Mouse (Mus musculus) kidney, embryonic 14.5 days (tissue): ENCODE results near the gene Pih1d1. TPM values are rescaled to one million over a fixed set of nuclear protein-coding genes. Genes with fewer than 3 reads are reported as not detected.

ENCODE experiments used
- ATAC-seq: fragments of 200-750 bp; cut with Nextera tagmentation; 2 replicates; pipeline ENCODE4 v1.8.0; 2017; ENCODE audit warnings: moderate number of reproducible peaks, mild to moderate bottlenecking, moderate TSS enrichment, moderate library complexity; ENCODE audit not compliant: low FRiP score, low TSS enrichment
- H3K27ac ChIP-seq: fragments of 300-500 bp; sonication (generic); 2 replicates; pipeline ENCODE4 v1.5.1; 2014; ENCODE audit warnings: low read depth, mild to moderate bottlenecking, low read length, moderate library complexity, mixed read lengths
- H3K27me3 ChIP-seq: fragments of 300-500 bp; sonication (generic); 2 replicates; pipeline ENCODE4 v1.6.1; 2014; ENCODE audit warnings: mild to moderate bottlenecking, low read length; ENCODE audit not compliant: control insufficient read depth, insufficient read depth
- H3K36me3 ChIP-seq: fragments of 300-500 bp; sonication (generic); 2 replicates; pipeline ENCODE4 v1.6.1; 2014; ENCODE audit warnings: low read length, mixed read lengths; ENCODE audit not compliant: control insufficient read depth, insufficient read depth
- H3K4me1 ChIP-seq: fragments of 300-500 bp; sonication (generic); 2 replicates; pipeline ENCODE4 v1.6.1; 2014; ENCODE audit warnings: low read length, mixed read lengths; ENCODE audit not compliant: control insufficient read depth, insufficient read depth
- H3K4me2 ChIP-seq: fragments of 300-500 bp; sonication (generic); replicated peaks from 2 replicates; pipeline ENCODE4 v1.6.1; 2014; ENCODE audit warnings: low read depth, mild to moderate bottlenecking, low read length
- H3K4me3 ChIP-seq: fragments of 300-500 bp; sonication (generic); 2 replicates; pipeline ENCODE4 v1.5.1; 2014; ENCODE audit warnings: mild to moderate bottlenecking, low read length
- H3K9ac ChIP-seq: fragments of 300-500 bp; sonication (generic); 2 replicates; pipeline ENCODE4 v1.6.1; 2014; ENCODE audit warnings: low read depth, mild to moderate bottlenecking, low read length, moderate library complexity
- H3K9me3 ChIP-seq: fragments of 300-500 bp; sonication (generic); 2 replicates; pipeline ENCODE4 v1.6.1; 2016; ENCODE audit warnings: low read length; ENCODE audit not compliant: control insufficient read depth
- WGBS: fragments of 180-500 bp; shearing (Covaris S2); extraction: QIAGEN DNeasy Blood & Tissue Kit; methylation state at CpG from one replicate; pipeline ENCODE4 v1.1.7; 2014; 5-methylcytosine and 5-hydroxymethylcytosine counted together
- polyA plus RNA-seq: library from polyadenylated mRNA; unstranded; fragments of >200 nt; fragmentation: Nextera tagmentation; extraction: Ambion mirVana; gene quantifications from 2 replicates; pipeline ENCODE4 v1.2.1, GENCODE M21; 2014

The Pih1d1 gene
- polyA plus RNA-seq, 1 experiment from 2014 or later = 110 TPM

- no peak for ATAC-seq
- Histone ChIP-seq H3K27ac (no peak overlapping the region), H3K4me3 (no peak overlapping the region), H3K27me3 (no peaks in the 10 kb centered on the region), H3K9ac (no peak overlapping the region), H3K36me3 (peaks cover 8% of the 10 kb centered on the region), H3K9me3 (no peaks in the 10 kb centered on the region), H3K4me2 (no peak overlapping the region), H3K4me1 (peaks cover 15% of the 10 kb centered on the region)
- 76% methylated on average over 11 of the region's 11 CpGs for WGBS
Observed at GRCm38 (mm10) chr7:45131850-45132249, 22.3 kb upstream of the Pih1d1 start.

DNA sequence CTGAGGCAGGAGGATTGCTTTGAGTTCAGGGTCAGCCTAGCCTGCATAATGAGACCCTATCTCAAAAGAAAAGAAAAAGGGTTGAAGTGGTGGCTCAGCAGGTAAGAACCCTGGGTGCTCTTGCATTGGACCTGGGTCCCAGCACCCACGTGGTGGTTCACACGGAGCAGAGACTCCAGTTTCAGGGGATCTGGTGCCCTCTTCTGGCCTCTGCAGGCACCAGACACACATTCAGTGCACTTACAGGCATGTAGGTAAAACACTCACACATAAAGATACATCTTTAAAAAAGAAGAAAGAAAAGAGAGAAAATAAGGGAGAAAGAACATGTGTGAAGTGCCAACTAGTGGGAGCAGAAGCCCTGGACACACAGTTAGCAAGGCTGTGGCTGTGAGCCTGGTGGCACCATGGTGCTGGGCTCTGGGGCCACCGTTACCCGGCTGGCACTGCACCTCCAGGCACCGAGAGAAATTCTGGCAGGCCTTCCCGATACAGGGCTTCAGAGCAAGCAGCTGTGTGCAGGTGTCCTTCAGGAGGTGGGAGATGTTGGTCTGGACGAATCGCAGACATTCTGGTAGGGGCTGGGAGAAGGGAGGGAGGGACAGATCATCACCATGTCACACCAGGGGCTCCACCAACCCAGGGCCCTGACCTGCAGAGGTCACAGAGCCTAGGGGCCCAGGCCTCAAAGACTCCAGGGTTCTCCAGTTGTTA lies 20.5 kb upstream of the Pih1d1 start:
- H3K4me3 ChIP-seq = no peak overlapping the region
- no peak overlapping the region for H3K4me2 ChIP-seq
- H3K27me3 ChIP-seq = 0 out of 2 replicates have a peak, but pooled peaks cover 6% of the 10 kb centered on the region
- peaks cover 11% of the 10 kb centered on the region; the same call in 1 of the 2 replicates for H3K4me1 ChIP-seq
- H3K9me3 ChIP-seq = no peaks in the 10 kb centered on the region
- no peak overlapping the region for H3K27ac ChIP-seq
- H3K36me3 ChIP-seq = no peaks in the 10 kb centered on the region
- 77% methylated on average over 8 of the region's 8 CpGs for WGBS
- H3K9ac ChIP-seq = no peak overlapping the region
- ATAC-seq = no peak

DNA sequence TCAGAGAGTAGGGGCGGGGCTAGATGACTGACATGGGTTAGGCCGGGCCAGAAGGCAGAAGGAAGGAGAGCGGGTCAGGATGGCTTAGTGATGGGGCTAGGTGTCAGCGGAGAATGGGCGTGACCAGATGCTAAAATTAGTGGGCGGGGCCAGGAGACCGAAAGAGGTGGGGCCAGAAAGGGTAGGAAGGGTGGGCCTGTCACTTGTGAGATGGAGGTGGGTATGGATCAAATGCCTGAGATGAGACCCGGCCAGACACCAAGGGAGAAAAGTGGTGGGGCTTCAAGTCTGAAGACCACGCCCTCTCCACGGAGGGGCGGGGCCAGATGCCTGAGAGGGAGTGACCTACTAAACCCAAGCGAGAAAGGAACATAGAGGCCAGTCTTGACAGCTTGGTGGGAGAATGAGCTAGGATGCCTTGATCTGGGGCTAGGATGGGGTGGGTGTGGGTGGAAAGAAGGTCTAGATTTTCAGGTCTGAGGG lies 19.5 kb upstream of the Pih1d1 start:
- ATAC-seq = peak; percentile 9; the same call in 1 of the 2 replicates
- Histone ChIP-seq H3K9ac (no peak overlapping the region), H3K27ac (no peak overlapping the region), H3K4me2 (no peak overlapping the region), H3K27me3 (0 out of 2 replicates have a peak, but pooled peaks cover 6% of the 10 kb centered on the region), H3K9me3 (no peaks in the 10 kb centered on the region), H3K4me1 (peaks cover 8% of the 10 kb centered on the region; the same call in 1 of the 2 replicates), H3K4me3 (no peak overlapping the region), H3K36me3 (no peaks in the 10 kb centered on the region)
- WGBS = 7% methylated on average over 12 of the region's 12 CpGs

DNA sequence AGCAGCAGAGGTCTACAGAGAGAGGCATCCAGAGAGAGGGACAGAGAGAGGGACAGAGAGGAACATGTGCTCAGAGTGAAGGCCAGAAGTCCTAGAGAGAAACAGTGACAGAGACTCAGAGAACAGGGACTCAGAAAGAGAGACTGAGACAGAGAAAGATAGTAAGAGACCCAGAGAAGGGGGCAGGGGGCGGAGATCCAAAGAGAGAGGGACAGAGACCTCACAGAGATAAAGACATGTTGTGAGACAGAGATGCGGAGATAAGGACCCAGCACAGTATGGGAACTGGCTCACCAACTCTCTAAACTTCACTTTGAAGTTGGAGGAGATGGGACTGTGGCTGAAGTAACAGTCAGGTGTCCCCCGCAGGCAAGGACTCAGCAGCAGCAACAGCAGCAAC lies 18.7 kb upstream of the Pih1d1 start:
- Histone ChIP-seq H3K36me3 (no peaks in the 10 kb centered on the region), H3K9me3 (no peaks in the 10 kb centered on the region), H3K4me3 (no peak overlapping the region), H3K27ac (no peak overlapping the region), H3K4me2 (peak overlapping the region; percentile 67; the same call in 1 of the 2 replicates), H3K4me1 (peaks cover 4% of the 10 kb centered on the region; the same call in 1 of the 2 replicates), H3K27me3 (0 out of 2 replicates have a peak, but pooled peaks cover 6% of the 10 kb centered on the region), H3K9ac (no peak overlapping the region)
- ATAC-seq = no peak
- 87% methylated on average over 3 of the region's 3 CpGs for WGBS

DNA sequence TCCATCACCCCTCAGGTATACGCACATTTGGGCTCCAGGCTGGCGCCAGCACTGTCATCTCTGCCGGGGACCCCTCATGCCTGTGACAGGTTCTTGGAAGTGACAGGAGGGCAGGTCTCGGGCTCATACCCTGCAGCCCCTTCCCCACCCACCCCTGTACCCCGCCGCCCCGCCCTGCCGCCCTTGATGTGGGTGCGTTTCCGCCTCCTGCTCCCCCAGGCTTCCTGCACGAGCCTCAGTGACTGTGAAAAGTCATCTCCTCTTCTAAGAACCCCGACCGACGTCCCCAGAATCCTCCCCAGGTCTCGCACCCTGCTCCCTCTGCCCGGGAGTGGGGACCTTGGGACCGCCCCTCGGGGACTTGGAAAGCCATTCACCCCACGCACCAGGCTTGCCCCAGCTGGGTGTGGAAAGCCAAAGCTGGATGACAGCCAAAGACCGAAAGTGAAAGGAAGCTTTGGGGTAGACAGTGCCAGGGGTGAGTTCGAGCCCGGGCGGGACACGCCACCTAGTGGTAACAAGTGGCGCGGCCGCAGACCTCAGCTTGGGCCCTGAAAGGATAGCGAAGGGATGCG lies 18.0 kb upstream of the Pih1d1 start, which contains the start of the genes Gm45713 and Flt3l:
Gm45713 (minus strand) TSS at position 239 of the 575 bp plus-strand sequence.
Flt3l (minus strand) TSS at position 440 of the 575 bp plus-strand sequence.
- WGBS = 3% methylated on average over 29 of the region's 29 CpGs
- Histone ChIP-seq H3K27me3 (0 out of 2 replicates have a peak, but pooled peaks cover 6% of the 10 kb centered on the region), H3K4me3 (peak within 1 kb of the TSS; percentile 49), H3K4me1 (peaks cover 4% of the 10 kb centered on the region; the same call in 1 of the 2 replicates), H3K9ac (peak within 1 kb of the TSS; percentile 63), H3K4me2 (peak within 1 kb of the TSS; percentile 67), H3K9me3 (no peaks in the 10 kb centered on the region), H3K36me3 (no peaks in the 10 kb centered on the region), H3K27ac (no peak within 1 kb of the TSS)
- ATAC-seq = peak; percentile 87

DNA sequence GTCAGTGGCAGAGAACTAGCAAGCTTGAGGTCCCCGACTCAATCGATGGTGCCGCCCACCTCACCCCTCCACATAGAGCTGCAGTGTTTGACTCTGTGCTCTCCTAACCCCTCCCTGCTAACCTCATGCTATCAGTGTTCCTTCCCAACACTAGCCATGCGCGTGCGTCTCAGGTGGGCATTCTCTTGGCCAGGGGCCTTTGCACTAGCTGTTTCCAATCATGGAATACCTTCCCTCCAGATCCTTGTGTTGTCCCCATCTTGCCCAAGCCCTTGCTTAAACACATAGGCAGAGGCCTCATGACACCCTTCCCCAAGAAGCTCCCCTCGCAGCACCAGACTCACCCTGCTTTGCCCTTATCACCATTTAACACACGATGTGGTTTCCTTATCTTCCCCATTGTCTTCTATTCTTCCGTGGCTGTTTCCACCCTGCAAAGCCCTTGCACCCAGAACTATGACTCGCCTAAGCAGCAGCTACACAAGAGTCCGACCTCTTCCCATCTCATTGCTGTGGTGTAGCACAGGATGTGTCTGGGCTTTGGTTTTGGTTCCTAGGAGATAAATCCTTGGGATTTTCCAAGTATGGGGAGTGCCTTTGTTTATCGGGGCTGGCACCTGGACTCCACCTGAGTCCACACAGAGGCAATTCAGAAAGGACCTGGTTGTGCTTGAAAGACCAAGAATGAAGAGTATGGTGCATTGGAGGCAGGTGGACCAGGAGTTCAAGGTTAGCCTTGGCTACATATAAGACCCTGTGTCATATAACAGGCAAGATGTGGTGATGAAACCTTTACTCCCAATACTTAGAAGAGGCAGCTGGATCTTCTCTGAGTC lies 16.7 kb upstream of the Pih1d1 start:
- no peak overlapping the region for H3K27ac ChIP-seq
- H3K36me3 ChIP-seq = peaks cover 9% of the 10 kb centered on the region
- 0 out of 2 replicates have a peak, but pooled peaks cover 6% of the 10 kb centered on the region for H3K27me3 ChIP-seq
- peaks cover 4% of the 10 kb centered on the region; the same call in 1 of the 2 replicates for H3K4me1 ChIP-seq
- no peak overlapping the region for H3K4me3 ChIP-seq
- H3K9ac ChIP-seq = no peak overlapping the region
- H3K9me3 ChIP-seq = no peaks in the 10 kb centered on the region
- WGBS = 79% methylated on average over 12 of the region's 12 CpGs
- H3K4me2 ChIP-seq = no peak overlapping the region
- no peak for ATAC-seq

- H3K9ac ChIP-seq = no peak overlapping the region
- WGBS = 83% methylated on average over 1 of the region's 1 CpGs
- ATAC-seq = no peak
Observed at GRCm38 (mm10) chr7:45138403-45138802, 15.7 kb upstream of the Pih1d1 start.

DNA sequence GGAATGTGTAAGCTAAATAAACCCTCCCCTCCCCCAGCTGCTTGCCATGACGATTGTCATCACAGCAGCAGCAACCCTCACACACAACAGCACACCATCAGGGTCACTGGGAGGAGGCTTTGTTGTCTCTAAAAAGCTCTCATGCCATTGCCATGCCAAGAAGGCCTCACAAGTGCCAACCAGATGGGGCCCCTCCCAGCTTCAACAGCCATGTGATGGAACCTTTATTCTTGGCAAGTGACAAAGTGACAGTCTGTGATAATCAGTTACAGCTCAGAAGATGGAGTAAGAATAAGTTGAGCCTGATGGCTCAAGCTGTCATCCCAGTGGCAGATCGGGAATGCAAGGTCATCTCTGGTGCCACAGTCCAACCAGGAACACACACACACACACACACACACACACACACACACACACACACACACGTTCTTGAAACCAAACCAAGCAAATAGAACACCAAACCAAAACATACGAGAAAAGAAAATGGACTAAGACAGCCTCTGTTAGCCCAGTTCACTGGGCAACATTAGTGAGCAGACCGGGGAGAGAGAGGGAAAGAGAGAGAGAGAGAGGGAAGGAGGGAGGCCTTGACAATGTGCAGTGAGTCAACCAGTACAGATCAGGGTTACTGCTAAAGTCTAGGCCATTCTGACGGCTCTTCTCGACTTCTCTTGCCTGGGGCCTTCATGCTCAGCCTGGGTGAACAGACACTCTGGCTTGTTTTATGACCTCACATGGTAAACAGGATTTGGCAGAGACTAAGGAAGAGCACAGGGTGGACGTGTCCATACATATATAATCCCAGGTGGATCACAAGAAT lies 14.0 kb upstream of the Pih1d1 start:
- ATAC-seq = no peak
- H3K9ac ChIP-seq = no peak overlapping the region
- peaks cover 31% of the 10 kb centered on the region for H3K36me3 ChIP-seq
- H3K27me3 ChIP-seq = 0 out of 2 replicates have a peak, but pooled peaks cover 6% of the 10 kb centered on the region
- H3K4me2 ChIP-seq = no peak overlapping the region
- WGBS = 75% methylated on average over 8 of the region's 8 CpGs
- no peaks in the 10 kb centered on the region for H3K4me1 ChIP-seq
- no peak overlapping the region for H3K4me3 ChIP-seq
- H3K9me3 ChIP-seq = no peaks in the 10 kb centered on the region
- H3K27ac ChIP-seq = no peak overlapping the region

More at GRCm38 (mm10) chr7:45138403-45138802, 15.7 kb upstream of the Pih1d1 start:
- 0 out of 2 replicates have a peak, but pooled peaks cover 6% of the 10 kb centered on the region for H3K27me3 ChIP-seq
- no peak overlapping the region for H3K27ac ChIP-seq
- H3K9me3 ChIP-seq = no peaks in the 10 kb centered on the region
- peaks cover 18% of the 10 kb centered on the region for H3K36me3 ChIP-seq
- H3K4me2 ChIP-seq = no peak overlapping the region
- peaks cover 4% of the 10 kb centered on the region; the same call in 1 of the 2 replicates for H3K4me1 ChIP-seq
- H3K4me3 ChIP-seq = no peak overlapping the region
